Mouse (Mus musculus) thymus, postnatal 10 days (tissue): Measurements from ENCODE around the gene Lrrn1.

ENCODE experiments used
- DNase-seq, 2 experiments: peaks; one replicate each; pipeline ENCODE4 v3.0.0; 2021; ENCODE audit warnings: low spot score in 2 of 2

Lrrn1 gene

GRCm38 (mm10) chr6:107583759-107584383 is 54.3 kb downstream of the Lrrn1 start:
- DNase-seq: no peak

DNA sequence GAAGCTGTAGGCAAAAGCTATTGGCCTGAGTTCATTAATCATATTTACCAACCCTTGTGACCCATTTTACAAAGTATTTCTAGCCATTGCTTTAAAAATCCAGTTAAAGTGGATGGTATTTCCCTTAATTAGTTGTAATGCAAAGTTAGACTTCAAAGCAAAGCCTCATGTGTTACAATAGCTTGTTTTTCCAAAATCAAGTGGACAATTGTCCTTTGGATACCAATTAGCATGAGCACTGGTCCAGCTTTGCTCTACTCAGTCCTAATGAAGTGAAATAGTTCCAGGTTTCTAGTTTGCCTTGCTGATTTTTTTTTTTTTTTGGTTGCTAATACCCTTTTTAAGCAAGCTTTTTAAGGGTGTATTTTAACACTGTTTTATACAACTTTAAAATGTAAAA is 75.6 kb downstream of the Lrrn1 start:
- no peak for DNase-seq

DNA sequence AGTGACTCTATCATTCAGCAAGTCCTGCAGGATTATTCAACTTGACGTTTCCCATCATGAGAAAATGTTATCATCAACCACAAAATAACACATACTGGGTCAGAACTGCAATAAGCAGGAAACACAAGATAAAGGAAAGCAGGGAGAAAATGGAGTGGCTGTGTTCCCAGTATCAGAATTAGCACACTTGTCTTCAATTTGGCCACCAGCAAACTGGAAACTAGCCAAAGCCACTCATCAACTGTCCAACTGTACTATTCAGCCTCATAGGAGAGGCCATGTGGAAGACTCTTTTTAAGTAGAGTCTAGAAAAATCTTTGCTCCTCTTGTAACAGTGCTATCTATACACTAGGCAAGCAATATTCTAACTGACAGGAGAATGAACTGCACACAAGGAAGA is 84.7 kb downstream of the Lrrn1 start:
- no peak for DNase-seq
